Mouse (Mus musculus) ES-E14 (cell line): ENCODE measurements around the gene Alas2. TPM values are rescaled to one million over a fixed set of nuclear protein-coding genes. Genes with fewer than 3 reads are reported as not detected.

Source experiments
- DNase-seq: peaks from one replicate; pipeline ENCODE4 v3.0.0-alpha.2; 2013; ENCODE audit warnings: low read depth, low spot score
- H3K27ac ChIP-seq: 2 replicates; pipeline ENCODE4 v1.5.1; 2012; ENCODE audit warnings: low read depth, mild to moderate bottlenecking, low read length, moderate library complexity, mixed read lengths; ENCODE audit not compliant: poor library complexity, insufficient read depth, severe bottlenecking
- H3K36me3 ChIP-seq: 2 replicates; pipeline ENCODE4 v1.6.1; 2012; ENCODE audit warnings: mild to moderate bottlenecking, low read length, moderate library complexity, mixed read lengths; ENCODE audit not compliant: control insufficient read depth, poor library complexity, insufficient read depth, severe bottlenecking
- H3K4me1 ChIP-seq, 2 experiments: fragments of 150-350 bp in 1 of 2; sonication (generic) in 1 of 2; 2 replicates each; pipeline ENCODE4 v1.6.1; 2012; ENCODE audit warnings: low read length in 2 of 2, mild to moderate bottlenecking in 1 of 2, mixed read lengths in 1 of 2; ENCODE audit not compliant: control insufficient read depth in 2 of 2, insufficient read depth in 2 of 2, poor library complexity in 1 of 2
- H3K4me3 ChIP-seq, 2 experiments: fragments of 150-350 bp in 1 of 2; sonication (generic) in 1 of 2; 2 replicates each; pipeline ENCODE4 v1.5.1; 2012; ENCODE audit warnings: low read length in 2 of 2, low read depth in 1 of 2, mild to moderate bottlenecking in 1 of 2, mixed read lengths in 1 of 2; ENCODE audit not compliant: insufficient read depth in 1 of 2, poor library complexity in 1 of 2, severe bottlenecking in 1 of 2
- H3K9ac ChIP-seq: 2 replicates; pipeline ENCODE4 v1.6.1; 2012; ENCODE audit warnings: low read depth, mild to moderate bottlenecking, low read length, mixed read lengths; ENCODE audit not compliant: poor library complexity, insufficient read depth, severe bottlenecking
- H3K9me3 ChIP-seq: fragments of 150-350 bp; sonication (generic); 2 replicates; pipeline ENCODE4 v1.6.1; 2012; ENCODE audit warnings: low read depth, mild to moderate bottlenecking, low read length; ENCODE audit not compliant: control insufficient read depth, insufficient read depth
- CHD2 ChIP-seq: IDR thresholded peaks from 2 replicates; pipeline ENCODE4 v1.6.1; 2014; ENCODE audit warnings: mild to moderate bottlenecking, low read depth, low read length, inconsistent platforms
- HCFC1 ChIP-seq: IDR thresholded peaks from 2 replicates; pipeline ENCODE4 v1.6.1; 2012; ENCODE audit warnings: low read length, inconsistent platforms, borderline replicate concordance; ENCODE audit not compliant: insufficient read depth
- MAFK ChIP-seq: IDR thresholded peaks from 2 replicates; pipeline ENCODE4 v1.6.1; 2014; ENCODE audit warnings: mild to moderate bottlenecking, low read depth, low read length, inconsistent platforms; ENCODE audit not compliant: insufficient read depth
- ZC3H11A ChIP-seq: IDR thresholded peaks from 2 replicates; pipeline ENCODE4 v1.6.1; 2012; ENCODE audit warnings: low read depth, mild to moderate bottlenecking, inconsistent platforms, low read length, borderline replicate concordance
- ZNF384 ChIP-seq: IDR thresholded peaks from 2 replicates; pipeline ENCODE4 v1.6.1; 2012; ENCODE audit warnings: low read depth, low read length, inconsistent platforms
- in situ Hi-C, 2 experiments: fragments of 600-800 bp; cut with MboI; formaldehyde crosslinking; loops; one replicate each; pipeline ENCODE4 v1.15.1; 2025; ENCODE audit warnings: low sequenced_read_pairs in 2 of 2, inconsistent platforms in 1 of 2; ENCODE audit not compliant: unreplicated experiment in 2 of 2
- total RNA-seq: library from RNA; depleted of rRNA; stranded (reverse); fragments of 300-350 nt; gene quantifications from 2 replicates; pipeline ENCODE4 v1.2.3, GENCODE M21; 2012

The Alas2 gene
- total RNA-seq, 1 experiment, result 2.1 TPM

- in situ Hi-C loops, result no loop called here
- no peak for DNase-seq
- no peak overlapping the region for H3K4me3 ChIP-seq
- H3K36me3 ChIP-seq, result peaks cover 5% of the 10 kb centered on the region
- H3K27ac ChIP-seq, result no peak overlapping the region
- H3K9ac ChIP-seq, result no peak overlapping the region
- no peaks in the 10 kb centered on the region for H3K9me3 ChIP-seq
- no peak for TF ChIP-seq ZNF384
- TF ChIP-seq CHD2, result no peak
- TF ChIP-seq ZC3H11A, result no peak
- no peak for TF ChIP-seq MAFK
- TF ChIP-seq HCFC1, result no peak
- H3K4me1 ChIP-seq, result no peaks in the 10 kb centered on the region; a peak in 1 of 4 replicates
Measured at GRCm38 (mm10) chrX:150585116-150585515, 37.9 kb downstream of the Alas2 start.

GRCm38 (mm10) chrX:150588023-150588764 lies 41.0 kb downstream of the Alas2 start, which contains the start of gene Pfkfb1:
Pfkfb1 (plus strand) TSS chrX:150588229.
- Histone ChIP-seq H3K4me1 (no peaks in the 10 kb centered on the region; a peak in 1 of 4 replicates), H3K9me3 (no peaks in the 10 kb centered on the region), H3K4me3 (peak within 1 kb of the TSS; percentile 91 to 99), H3K9ac (peak within 1 kb of the TSS; percentile 97), H3K36me3 (peaks cover 5% of the 10 kb centered on the region), H3K27ac (peak within 1 kb of the TSS; percentile 97)
- in situ Hi-C loops, result no loop called here
- TF ChIP-seq HCFC1, result no peak
- no peak for TF ChIP-seq ZC3H11A
- TF ChIP-seq MAFK, result no peak
- no peak for TF ChIP-seq ZNF384
- TF ChIP-seq CHD2, result no peak
- DNase-seq, result peak; percentile 69

- no peak for DNase-seq
- TF ChIP-seq ZC3H11A, result no peak
- no peak for TF ChIP-seq CHD2
- TF ChIP-seq HCFC1, result no peak
- TF ChIP-seq ZNF384, result no peak
- TF ChIP-seq MAFK, result no peak
Measured at GRCm38 (mm10) chrX:150589696-150590095, 42.5 kb downstream of the Alas2 start, which contains the start of gene Apex2. Apex2 (minus strand) TSS chrX:150589868.

GRCm38 (mm10) chrX:150593266-150594035 lies 46.3 kb downstream of the Alas2 start:
- in situ Hi-C loops, result no loop called here

More at GRCm38 (mm10) chrX:150589696-150590095, 42.5 kb downstream of the Alas2 start, which contains the start of gene Apex2:
- Histone ChIP-seq H3K9ac (peak within 1 kb of the TSS; percentile 47; the same call in 1 of the 2 replicates), H3K4me1 (no peaks in the 10 kb centered on the region; a peak in 1 of 4 replicates), H3K36me3 (peaks cover 5% of the 10 kb centered on the region), H3K9me3 (no peaks in the 10 kb centered on the region), H3K27ac (no peak within 1 kb of the TSS), H3K4me3 (peak within 1 kb of the TSS; percentile 91 to 99)
- in situ Hi-C loops, result no loop called here

More at GRCm38 (mm10) chrX:150593266-150594035, 46.3 kb downstream of the Alas2 start:
- no peak overlapping the region for H3K27ac ChIP-seq
- DNase-seq, result no peak
- no peak overlapping the region for H3K9ac ChIP-seq
- no peaks in the 10 kb centered on the region; a peak in 1 of 4 replicates for H3K4me1 ChIP-seq
- no peaks in the 10 kb centered on the region for H3K36me3 ChIP-seq
- H3K9me3 ChIP-seq, result no peaks in the 10 kb centered on the region
- TF ChIP-seq HCFC1, result no peak
- TF ChIP-seq MAFK, result no peak
- TF ChIP-seq ZC3H11A, result no peak
- TF ChIP-seq ZNF384, result no peak
- TF ChIP-seq CHD2, result no peak
- H3K4me3 ChIP-seq, result no peak overlapping the region
